Mouse (Mus musculus): ENCODE measurements at regions not wholly inside any gene's neighbourhood (a gene's known extent, or its start where the extent isn't known, plus 50 kb on each side); places are given as distances from the start of the nearest gene placed in this dataset.

DNA sequence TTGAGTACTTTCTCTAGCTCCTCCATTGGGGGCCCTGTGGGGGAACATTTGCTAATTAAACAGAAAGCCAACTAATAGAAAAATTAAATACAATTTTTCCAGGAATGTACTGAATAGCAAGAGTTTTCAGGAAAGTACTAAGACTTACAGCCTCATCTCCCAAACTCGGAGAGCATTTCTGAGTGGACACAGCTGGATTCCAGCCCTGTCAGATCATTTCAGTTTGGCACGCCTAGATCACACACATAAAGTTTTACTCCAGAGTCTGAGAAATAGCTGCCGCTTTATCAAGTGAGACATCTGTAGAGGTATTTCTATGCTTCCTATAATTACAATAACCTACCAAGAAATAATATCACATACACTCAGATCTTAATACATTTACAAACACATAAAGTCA lies 470.7 kb downstream of the Rps29 start:
- Histone ChIP-seq H3K27me3 (ENCODE audit: control insufficient read depth, insufficient read depth, low read length) (no peaks in the 10 kb centered on the region), H3K27ac (ENCODE audit: low read depth, low read length) (no peak overlapping the region), H3K36me3 (ENCODE audit: control insufficient read depth, insufficient read depth, low read length) (no peaks in the 10 kb centered on the region), H3K9me3 (ENCODE audit: control insufficient read depth, low read length) (no peaks in the 10 kb centered on the region), H3K4me1 (replicated peaks; ENCODE audit: control insufficient read depth, insufficient read depth, low read length) (no peaks in the 10 kb centered on the region), H3K4me3 (ENCODE audit: low read depth, low read length) (no peak overlapping the region), H3K4me2 (replicated peaks; ENCODE audit: low read depth, low read length) (no peak overlapping the region), H3K9ac (ENCODE audit: low read depth, low read length) (no peak overlapping the region)
- no peak for ATAC-seq (ENCODE audit: low FRiP score)
- WGBS: 90% methylated on average over 3 of the region's 3 CpGs
- DNase-seq (ENCODE audit: low spot score): no peak

DNA sequence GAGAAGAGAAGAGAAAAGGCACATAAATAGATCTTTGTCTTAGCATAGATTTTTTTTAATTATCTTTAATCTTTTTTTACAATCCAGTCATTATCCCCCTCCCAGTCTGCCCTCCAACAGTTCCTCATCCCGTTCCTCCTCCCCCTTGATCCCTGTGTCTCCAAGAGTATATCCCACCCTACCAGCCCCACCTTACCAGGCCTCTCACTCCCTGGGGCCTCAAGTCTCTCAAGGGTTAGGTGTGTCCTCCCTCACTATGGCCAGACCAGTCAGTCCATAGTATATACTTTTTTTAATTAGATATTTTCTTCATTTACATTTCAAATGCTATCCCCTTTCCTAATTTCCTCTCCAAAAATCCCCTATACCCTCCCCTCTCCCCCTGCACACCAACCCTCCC lies 475.1 kb downstream of the Rps29 start:
- Histone ChIP-seq H3K4me2 (replicated peaks; ENCODE audit: low read depth, low read length) (no peak overlapping the region), H3K9ac (ENCODE audit: low read depth, low read length) (no peak overlapping the region), H3K4me1 (replicated peaks; ENCODE audit: control insufficient read depth, insufficient read depth, low read length) (no peaks in the 10 kb centered on the region), H3K27ac (ENCODE audit: low read depth, low read length) (no peak overlapping the region), H3K36me3 (ENCODE audit: control insufficient read depth, insufficient read depth, low read length) (no peaks in the 10 kb centered on the region), H3K9me3 (ENCODE audit: control insufficient read depth, low read length) (no peaks in the 10 kb centered on the region), H3K27me3 (ENCODE audit: control insufficient read depth, insufficient read depth, low read length) (no peaks in the 10 kb centered on the region), H3K4me3 (ENCODE audit: low read depth, low read length) (no peak overlapping the region)
- ATAC-seq (ENCODE audit: low FRiP score) (no peak), DNase-seq (ENCODE audit: low spot score) (no peak)
- WGBS: 62% methylated on average over 1 of the region's 1 CpGs

DNA sequence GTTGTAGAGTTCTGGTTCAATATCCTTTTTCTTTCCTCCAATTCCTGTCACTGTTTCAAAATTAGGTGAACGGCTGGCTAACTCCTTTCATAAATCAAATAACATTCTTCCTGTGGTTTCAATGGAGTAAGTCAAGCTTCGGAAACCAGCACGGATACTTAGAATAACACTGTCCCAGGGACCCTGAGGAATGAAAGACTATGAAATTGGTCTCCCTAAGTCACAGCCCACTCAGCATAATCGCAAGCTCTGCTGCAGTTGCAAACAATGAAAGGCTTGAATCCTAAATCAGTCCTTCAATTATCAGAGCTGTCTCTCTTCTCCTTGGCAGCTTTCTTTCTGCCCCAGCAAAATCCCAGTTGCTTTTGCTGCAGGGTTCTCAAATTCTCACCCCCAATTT lies 475.8 kb downstream of the Rps29 start:
- DNase-seq (ENCODE audit: low spot score): peak; percentile 25
- Histone ChIP-seq H3K4me2 (replicated peaks; ENCODE audit: low read depth, low read length) (no peak overlapping the region), H3K4me1 (replicated peaks; ENCODE audit: control insufficient read depth, insufficient read depth, low read length) (no peaks in the 10 kb centered on the region), H3K36me3 (ENCODE audit: control insufficient read depth, insufficient read depth, low read length) (no peaks in the 10 kb centered on the region), H3K9me3 (ENCODE audit: control insufficient read depth, low read length) (no peaks in the 10 kb centered on the region), H3K4me3 (ENCODE audit: low read depth, low read length) (no peak overlapping the region), H3K27ac (ENCODE audit: low read depth, low read length) (no peak overlapping the region), H3K9ac (ENCODE audit: low read depth, low read length) (no peak overlapping the region), H3K27me3 (ENCODE audit: control insufficient read depth, insufficient read depth, low read length) (no peaks in the 10 kb centered on the region)
- ATAC-seq (ENCODE audit: low FRiP score): peak; percentile 86
- WGBS: 25% methylated on average over 4 of the region's 4 CpGs

DNA sequence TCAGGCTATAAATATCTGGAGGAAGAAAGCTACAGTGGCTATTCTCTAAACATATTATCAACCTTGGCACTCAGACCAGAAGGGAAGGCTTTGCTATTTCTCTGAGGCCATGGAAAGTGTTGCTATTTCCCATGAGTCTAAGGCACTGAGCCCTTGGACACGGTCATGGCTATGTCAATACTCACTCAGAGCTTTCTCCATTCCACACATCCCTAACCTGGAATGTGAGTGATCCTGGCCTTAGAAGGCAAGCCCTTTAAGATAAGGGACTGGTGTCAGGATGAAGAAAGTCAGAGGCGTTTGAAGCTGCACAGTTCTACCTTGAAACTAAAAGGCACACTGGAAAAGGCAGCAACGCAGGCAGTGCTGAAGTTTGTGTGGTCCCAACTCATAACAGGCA lies 478.3 kb downstream of the Rps29 start:
- Histone ChIP-seq H3K4me2 (replicated peaks; ENCODE audit: low read depth, low read length) (no peak overlapping the region), H3K9ac (ENCODE audit: low read depth, low read length) (no peak overlapping the region), H3K27me3 (ENCODE audit: control insufficient read depth, insufficient read depth, low read length) (no peaks in the 10 kb centered on the region), H3K4me3 (ENCODE audit: low read depth, low read length) (no peak overlapping the region), H3K9me3 (ENCODE audit: control insufficient read depth, low read length) (no peaks in the 10 kb centered on the region), H3K4me1 (replicated peaks; ENCODE audit: control insufficient read depth, insufficient read depth, low read length) (no peaks in the 10 kb centered on the region), H3K36me3 (ENCODE audit: control insufficient read depth, insufficient read depth, low read length) (no peaks in the 10 kb centered on the region), H3K27ac (ENCODE audit: low read depth, low read length) (no peak overlapping the region)
- DNase-seq (ENCODE audit: low spot score) (no peak), ATAC-seq (ENCODE audit: low FRiP score) (no peak)
- 81% methylated on average over 3 of the region's 3 CpGs for WGBS

DNA sequence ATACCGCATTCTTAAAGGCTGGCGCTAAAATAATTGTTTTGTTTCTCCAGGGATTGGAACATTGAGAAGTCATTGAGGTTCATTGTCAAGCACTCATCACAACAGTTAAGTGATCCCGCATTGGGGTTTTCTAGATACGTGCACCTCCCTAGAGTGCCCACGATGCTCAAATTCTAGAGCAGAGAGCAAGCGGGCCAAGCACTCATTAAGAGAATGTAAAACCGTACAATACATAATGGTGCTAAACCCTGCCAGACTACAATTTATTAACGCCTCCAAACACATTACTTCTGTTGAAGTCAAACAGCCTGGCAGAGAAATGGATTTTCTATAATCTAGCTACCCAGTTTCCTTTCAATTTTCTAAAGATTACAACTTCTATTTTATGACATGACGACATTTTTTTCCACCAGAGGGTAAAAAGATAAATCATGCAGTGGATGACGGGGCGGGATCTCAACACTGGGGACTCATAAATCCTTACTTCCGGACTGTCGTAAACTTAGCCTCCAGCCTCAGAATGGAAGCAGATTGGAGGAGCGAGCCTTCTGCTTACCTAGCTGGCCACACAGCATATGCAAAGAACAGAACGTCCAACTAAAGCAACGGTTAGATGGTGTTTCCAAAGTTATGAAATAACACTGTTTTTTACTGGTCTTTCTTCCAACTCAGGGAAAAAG lies 482.8 kb downstream of the Rps29 start:
- no peaks in the 10 kb centered on the region for H3K9me3 ChIP-seq (ENCODE audit: control insufficient read depth, low read length)
- H3K4me3 ChIP-seq (ENCODE audit: low read depth, low read length): no peak overlapping the region
- WGBS: 90% methylated on average over 16 of the region's 16 CpGs
- no peaks in the 10 kb centered on the region for H3K4me1 ChIP-seq (replicated peaks; ENCODE audit: control insufficient read depth, insufficient read depth, low read length)
- H3K4me2 ChIP-seq (replicated peaks; ENCODE audit: low read depth, low read length): no peak overlapping the region
- no peaks in the 10 kb centered on the region for H3K36me3 ChIP-seq (ENCODE audit: control insufficient read depth, insufficient read depth, low read length)
- no peak for ATAC-seq (ENCODE audit: low FRiP score)
- no peaks in the 10 kb centered on the region for H3K27me3 ChIP-seq (ENCODE audit: control insufficient read depth, insufficient read depth, low read length)
- H3K9ac ChIP-seq (ENCODE audit: low read depth, low read length): no peak overlapping the region
- H3K27ac ChIP-seq (ENCODE audit: low read depth, low read length): no peak overlapping the region
- no peak for DNase-seq (ENCODE audit: low spot score)

DNA sequence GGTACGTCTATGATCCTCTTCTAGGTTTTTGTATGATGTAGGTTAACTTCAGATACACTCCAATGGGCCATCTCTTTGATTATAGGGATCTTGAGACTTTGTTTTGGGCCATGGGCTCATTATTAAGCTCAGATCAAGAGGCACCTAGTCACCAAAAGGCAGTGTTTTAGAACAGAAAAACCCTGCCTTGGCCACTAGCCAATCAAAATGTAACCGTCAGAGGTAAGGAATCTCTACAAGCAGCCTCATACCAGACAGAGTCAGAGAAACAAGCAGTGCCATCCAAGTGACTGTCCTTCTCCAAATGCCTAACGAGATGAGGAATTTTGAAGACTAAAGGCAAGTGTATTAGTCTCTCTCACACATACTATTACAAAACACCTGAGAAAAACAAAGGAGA lies 487.0 kb downstream of the Rps29 start:
- no peak overlapping the region for H3K4me2 ChIP-seq (replicated peaks; ENCODE audit: low read depth, low read length)

DNA sequence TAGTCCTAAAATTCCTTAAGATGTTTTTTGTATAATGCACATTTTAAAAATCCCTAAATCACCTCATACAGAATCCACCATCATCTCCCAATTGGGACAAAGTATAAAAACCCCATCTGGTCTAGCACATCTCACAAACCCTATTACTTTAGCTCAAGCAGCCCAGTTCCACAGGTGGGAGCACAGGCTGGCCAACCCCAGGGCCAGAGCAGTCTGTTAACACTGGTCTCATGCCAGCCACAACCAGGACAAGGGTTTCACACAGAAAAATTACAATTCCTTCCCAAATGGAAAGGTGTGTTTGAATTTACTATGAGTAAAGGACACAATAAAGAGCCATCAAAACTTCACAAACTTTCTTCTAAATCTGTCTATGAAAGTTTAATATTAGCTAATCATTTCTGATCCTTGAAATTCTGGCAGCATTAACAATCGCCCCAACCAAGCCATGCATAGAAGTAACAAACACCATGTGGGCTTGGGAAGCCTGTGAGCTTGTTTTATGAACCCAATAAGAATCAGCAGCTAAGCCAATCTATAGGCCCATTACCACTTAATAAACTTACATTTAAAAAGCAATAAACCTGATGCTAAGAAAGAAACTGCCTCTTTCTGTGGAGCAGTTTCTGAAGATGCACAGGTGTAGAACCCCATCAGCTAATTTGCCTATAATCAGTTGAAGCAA lies 512.9 kb downstream of the Rps29 start:
- no peak overlapping the region for H3K9ac ChIP-seq (ENCODE audit: low read depth, low read length)
- WGBS: 86% methylated on average over 1 of the region's 1 CpGs
- DNase-seq (ENCODE audit: low spot score) (no peak), ATAC-seq (ENCODE audit: low FRiP score) (no peak)
- H3K4me2 ChIP-seq (replicated peaks; ENCODE audit: low read depth, low read length): no peak overlapping the region
- no peaks in the 10 kb centered on the region for H3K27me3 ChIP-seq (ENCODE audit: control insufficient read depth, insufficient read depth, low read length)
- no peak overlapping the region for H3K4me3 ChIP-seq (ENCODE audit: low read depth, low read length)
- no peaks in the 10 kb centered on the region for H3K9me3 ChIP-seq (ENCODE audit: control insufficient read depth, low read length)
- H3K4me1 ChIP-seq (replicated peaks; ENCODE audit: control insufficient read depth, insufficient read depth, low read length): no peaks in the 10 kb centered on the region
- H3K27ac ChIP-seq (ENCODE audit: low read depth, low read length): no peak overlapping the region
- no peaks in the 10 kb centered on the region for H3K36me3 ChIP-seq (ENCODE audit: control insufficient read depth, insufficient read depth, low read length)

More for the DNA sequence above, 487.0 kb downstream of the Rps29 start:
- Histone ChIP-seq H3K4me3 (ENCODE audit: low read depth, low read length) (no peak overlapping the region), H3K9me3 (ENCODE audit: control insufficient read depth, low read length) (no peaks in the 10 kb centered on the region), H3K36me3 (ENCODE audit: control insufficient read depth, insufficient read depth, low read length) (no peaks in the 10 kb centered on the region), H3K27ac (ENCODE audit: low read depth, low read length) (no peak overlapping the region), H3K27me3 (ENCODE audit: control insufficient read depth, insufficient read depth, low read length) (no peaks in the 10 kb centered on the region), H3K4me1 (replicated peaks; ENCODE audit: control insufficient read depth, insufficient read depth, low read length) (no peaks in the 10 kb centered on the region), H3K9ac (ENCODE audit: low read depth, low read length) (no peak overlapping the region)
- 91% methylated on average over 3 of the region's 3 CpGs for WGBS
- DNase-seq (ENCODE audit: low spot score): no peak
- no peak for ATAC-seq (ENCODE audit: low FRiP score)

DNA sequence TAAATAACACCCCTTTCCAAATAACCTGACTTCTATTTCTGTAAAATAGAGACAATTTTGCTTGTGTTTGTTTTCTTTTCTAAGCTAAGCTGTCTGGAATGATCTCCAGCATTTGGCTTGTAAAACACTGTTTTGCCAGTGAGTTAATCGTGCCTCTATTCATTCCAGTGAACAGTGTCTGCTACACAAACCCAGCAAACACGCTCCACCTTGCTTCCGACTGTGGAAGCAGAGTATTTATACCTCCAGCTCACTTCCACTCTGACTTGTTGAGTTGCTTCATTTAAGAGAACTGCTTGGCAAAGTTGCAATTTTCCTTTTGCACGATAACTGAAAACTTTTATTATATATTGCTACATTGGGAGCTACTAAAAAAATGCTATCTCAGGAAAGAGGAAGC lies 515.3 kb downstream of the Rps29 start:
- 90% methylated on average over 4 of the region's 4 CpGs for whole genome bisulfite sequencing
- ATAC-seq (ENCODE audit: low FRiP score) (no peak), DNase-seq (ENCODE audit: low spot score) (no peak)
- H3K4me2 ChIP-seq (replicated peaks; ENCODE audit: low read depth, low read length): no peak overlapping the region
- no peak overlapping the region for H3K9ac ChIP-seq (ENCODE audit: low read depth, low read length)
- H3K27me3 ChIP-seq (ENCODE audit: control insufficient read depth, insufficient read depth, low read length): no peaks in the 10 kb centered on the region
- no peaks in the 10 kb centered on the region for H3K4me1 ChIP-seq (replicated peaks; ENCODE audit: control insufficient read depth, insufficient read depth, low read length)
- no peaks in the 10 kb centered on the region for H3K36me3 ChIP-seq (ENCODE audit: control insufficient read depth, insufficient read depth, low read length)
- no peak overlapping the region for H3K27ac ChIP-seq (ENCODE audit: low read depth, low read length)
- H3K4me3 ChIP-seq (ENCODE audit: low read depth, low read length): no peak overlapping the region
- no peaks in the 10 kb centered on the region for H3K9me3 ChIP-seq (ENCODE audit: control insufficient read depth, low read length)

DNA sequence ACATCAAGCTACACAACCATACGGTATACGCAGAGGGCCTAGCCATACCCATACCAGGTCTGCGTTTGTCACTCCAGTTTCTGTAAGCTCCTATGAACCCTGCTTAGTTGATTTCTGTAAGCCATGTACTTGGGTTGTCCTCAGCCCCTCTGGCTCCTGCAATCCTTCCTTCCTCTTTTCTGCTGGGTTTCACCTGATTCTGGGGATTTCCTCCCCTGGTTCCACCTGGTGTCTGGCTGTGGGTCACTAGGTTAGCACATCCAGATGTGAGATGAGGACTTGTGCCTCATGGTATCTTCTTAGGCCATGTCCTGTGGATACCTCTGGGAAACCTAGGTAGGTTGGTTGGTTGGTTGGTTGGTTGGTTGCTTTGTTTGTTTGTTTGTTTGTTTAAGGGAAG lies 526.5 kb downstream of the Rps29 start:
- 94% methylated on average over 3 of the region's 3 CpGs for WGBS
- no peak overlapping the region for H3K9ac ChIP-seq (ENCODE audit: low read depth, low read length)
- no peaks in the 10 kb centered on the region for H3K4me1 ChIP-seq (replicated peaks; ENCODE audit: control insufficient read depth, insufficient read depth, low read length)
- H3K27ac ChIP-seq (ENCODE audit: low read depth, low read length): no peak overlapping the region
- no peak for DNase-seq (ENCODE audit: low spot score)
- H3K36me3 ChIP-seq (ENCODE audit: control insufficient read depth, insufficient read depth, low read length): no peaks in the 10 kb centered on the region
- ATAC-seq (ENCODE audit: low FRiP score): no peak
- H3K27me3 ChIP-seq (ENCODE audit: control insufficient read depth, insufficient read depth, low read length): no peaks in the 10 kb centered on the region
- H3K4me3 ChIP-seq (ENCODE audit: low read depth, low read length): no peak overlapping the region
- H3K4me2 ChIP-seq (replicated peaks; ENCODE audit: low read depth, low read length): no peak overlapping the region
- H3K9me3 ChIP-seq (ENCODE audit: control insufficient read depth, low read length): no peaks in the 10 kb centered on the region
